Mouse (Mus musculus): ENCODE measurements around the gene Cgref1.

DNA sequence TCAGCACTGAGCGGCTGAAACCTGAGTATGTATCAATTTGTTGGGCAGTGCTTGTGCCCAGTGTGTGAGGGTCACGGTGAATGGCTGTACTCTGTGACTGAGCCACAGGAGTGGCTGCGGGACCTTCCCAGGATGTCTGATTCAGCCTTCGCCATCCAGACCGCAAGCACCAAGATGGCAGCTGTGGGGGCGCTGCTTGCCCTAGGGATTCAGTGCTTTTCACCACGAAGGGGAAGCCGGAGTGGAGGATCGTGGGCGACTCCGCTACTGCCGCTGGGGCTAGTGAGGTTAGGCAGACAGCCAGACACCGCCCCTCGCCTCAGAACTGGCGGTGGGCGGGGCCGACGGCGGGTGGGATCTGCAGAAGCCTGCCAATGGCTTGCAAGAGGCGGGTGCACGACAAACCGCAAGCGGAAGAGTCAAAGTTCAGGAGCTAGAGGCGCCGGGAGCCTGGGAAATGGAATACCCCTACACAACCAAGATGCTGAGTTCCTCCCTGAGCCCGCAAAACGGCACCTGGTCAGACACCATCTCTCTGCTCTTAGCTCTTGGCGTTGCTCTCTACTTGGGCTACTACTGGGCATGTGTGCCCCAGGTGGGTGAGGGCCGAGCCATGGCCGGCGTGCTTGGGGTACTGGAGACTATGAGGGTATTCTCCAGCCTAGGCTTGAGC lies 4.4 kb upstream of the Cgref1 start:
- TF ChIP-seq CTCF (IDR thresholded peaks at IDR 0.05; ENCODE audit: low read depth, low read length) (no peak), TAL1 (conservative IDR thresholded peaks at IDR 0.05; ENCODE audit: low read depth, low read length) (no peak), GATA1 (IDR thresholded peaks at IDR 0.05; ENCODE audit: borderline replicate concordance, low read length) (no peak), GATA2 (IDR thresholded peaks at IDR 0.05; ENCODE audit: borderline replicate concordance, low read depth, low read length) (no peak)

Measured in G1E (cell line).